Mouse (Mus musculus) Muller cell, postnatal 12 days (primary cell): Measurements from ENCODE around the gene Hivep3.

Experiments used
- DNase-seq: peaks from one replicate; pipeline ENCODE4 v3.0.0-alpha.2; 2015; ENCODE audit errors: inconsistent ontology term

Gene Hivep3

DNA sequence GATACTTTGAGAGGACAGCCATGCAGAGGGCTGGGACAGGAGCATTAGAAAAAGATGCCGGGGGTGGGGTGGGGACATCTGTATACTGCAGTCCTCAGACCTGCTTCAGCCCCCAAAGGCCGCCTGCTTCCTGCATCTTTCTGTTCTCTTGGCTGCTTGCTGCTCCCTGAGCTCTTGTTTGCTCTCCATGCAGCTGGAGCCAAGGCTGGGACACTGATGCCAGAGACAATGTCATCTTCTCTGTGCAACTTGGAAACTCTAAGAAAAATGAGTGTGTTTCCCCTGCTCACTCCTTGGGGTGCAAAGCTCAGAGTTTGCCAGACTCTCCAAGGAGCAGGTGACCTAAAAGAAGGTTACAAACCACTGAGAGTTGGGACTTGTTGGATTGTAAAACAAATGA, 275.6 kb downstream of the Hivep3 start:
- no peak for DNase-seq

GRCm38 (mm10) chr4:120011788-120012187, 278.2 kb downstream of the Hivep3 start:
- no peak for DNase-seq

- DNase-seq, result no peak
Measured at GRCm38 (mm10) chr4:120012891-120013290, 279.3 kb downstream of the Hivep3 start.

- no peak for DNase-seq
Measured at GRCm38 (mm10) chr4:120018426-120018825, 284.8 kb downstream of the Hivep3 start.

- no peak for DNase-seq
Measured at GRCm38 (mm10) chr4:120022392-120022791, 288.8 kb downstream of the Hivep3 start.

DNA sequence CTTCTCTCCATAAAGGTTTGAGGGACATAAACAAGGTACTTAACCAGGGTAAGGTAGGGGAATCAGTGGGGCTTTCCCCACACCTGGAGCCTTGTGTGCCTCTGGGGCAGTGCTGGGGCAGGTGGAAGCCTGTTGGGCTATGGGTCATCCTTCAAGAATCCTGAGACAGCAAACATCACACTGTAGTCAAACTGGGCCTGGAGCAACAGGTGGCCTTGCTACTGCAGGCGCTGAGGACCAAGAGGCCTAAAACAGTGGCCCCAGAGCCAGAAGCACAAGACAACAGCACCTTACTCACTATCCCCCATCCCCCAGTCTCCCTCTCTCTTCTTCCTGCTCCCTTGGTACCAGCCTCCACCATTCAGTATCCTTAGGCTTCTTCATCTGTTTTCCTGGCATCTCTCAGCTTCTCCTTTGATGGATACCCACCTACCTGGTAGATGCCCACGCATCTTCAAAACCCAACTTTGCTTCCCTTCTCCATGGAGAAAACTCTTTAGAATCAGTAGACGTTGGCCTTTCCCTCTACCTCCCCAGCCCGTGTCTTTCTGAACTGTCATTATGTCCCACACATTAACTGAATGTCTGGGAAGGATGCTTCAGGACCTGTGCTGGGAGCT, 289.7 kb downstream of the Hivep3 start:
- DNase-seq, result no peak

DNA sequence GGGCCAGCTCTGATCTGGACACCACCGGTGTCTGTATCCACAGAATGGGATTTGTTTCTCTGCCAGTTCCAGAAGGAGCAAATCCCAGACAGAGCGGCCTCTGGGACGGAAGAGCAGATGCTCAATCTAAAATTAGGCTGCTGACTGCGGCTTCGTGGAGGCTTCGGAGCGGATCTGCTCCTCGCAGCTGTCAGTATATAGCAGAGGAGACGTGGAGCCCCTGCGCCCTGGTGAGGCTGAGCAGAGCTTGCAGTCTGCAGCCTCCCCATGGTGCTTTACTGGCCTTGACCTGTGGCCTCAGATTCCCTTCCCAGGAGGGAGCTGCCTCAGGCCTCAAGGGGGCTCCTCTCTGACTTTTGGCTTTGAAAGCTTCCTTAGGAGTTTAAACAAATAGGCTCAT, 290.5 kb downstream of the Hivep3 start:
- no peak for DNase-seq

GRCm38 (mm10) chr4:120027671-120028070, 294.1 kb downstream of the Hivep3 start:
- peak; percentile 70 for DNase-seq

GRCm38 (mm10) chr4:120029937-120030336, 296.4 kb downstream of the Hivep3 start:
- DNase-seq, result no peak

DNA sequence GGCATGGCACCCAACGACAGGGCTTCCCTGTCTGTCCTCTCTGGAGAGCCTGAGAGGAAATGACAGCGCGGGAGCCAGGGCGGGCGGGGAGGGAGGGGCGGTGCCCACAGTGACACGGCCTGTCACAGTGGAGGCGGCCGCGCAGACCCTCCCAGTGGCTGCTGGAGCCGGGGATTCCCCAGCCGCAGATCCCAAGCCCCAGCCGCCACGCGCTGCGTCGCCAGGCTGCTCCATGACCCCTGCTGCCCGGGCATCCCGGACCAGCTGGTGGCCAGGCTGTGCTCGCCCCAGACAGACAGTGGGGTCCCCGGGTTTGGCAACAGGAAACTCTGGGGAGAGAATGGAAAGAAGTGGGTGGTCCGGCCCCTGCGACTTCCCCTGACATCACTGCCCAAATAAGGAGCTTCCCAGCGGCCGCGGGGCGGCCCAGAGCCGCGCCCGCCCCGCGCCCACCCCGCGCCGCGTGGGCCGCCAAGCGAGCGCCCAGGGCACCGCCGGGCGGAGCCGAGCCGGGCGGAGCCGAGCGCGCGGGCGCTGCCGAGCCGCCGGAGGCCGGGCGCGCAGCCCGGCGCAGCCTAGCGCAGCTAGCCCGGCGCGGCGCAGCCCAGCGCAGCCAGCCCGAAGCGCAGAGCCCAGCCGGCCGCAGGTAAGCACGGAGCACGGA, 298.9 kb downstream of the Hivep3 start:
- peak; percentile 93 for DNase-seq

GRCm38 (mm10) chr4:120032984-120033355, 299.4 kb downstream of the Hivep3 start:
- peak; percentile 65 for DNase-seq

DNA sequence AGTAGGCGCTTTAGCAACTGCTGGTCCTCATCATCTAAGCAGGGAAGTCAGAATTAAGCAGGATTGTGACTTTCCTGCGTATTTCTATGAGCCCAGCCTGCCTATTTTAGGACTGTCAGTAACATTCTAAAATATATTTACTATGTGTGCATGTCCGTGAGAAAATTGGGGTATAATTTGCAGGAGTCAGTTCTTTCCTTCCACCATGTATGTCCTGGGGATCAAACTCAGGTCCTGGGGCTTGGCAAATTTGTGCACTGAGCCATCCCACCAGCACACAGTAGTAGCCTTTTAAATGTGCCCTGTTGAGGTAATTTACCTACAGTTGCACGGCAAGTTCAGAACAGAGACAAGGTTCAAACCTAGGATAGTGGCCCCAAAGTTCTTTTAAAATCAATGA, 302.7 kb downstream of the Hivep3 start:
- DNase-seq, result no peak

- DNase-seq, result no peak
Measured at GRCm38 (mm10) chr4:120037007-120037406, 303.4 kb downstream of the Hivep3 start.

GRCm38 (mm10) chr4:120041520-120041919, 307.9 kb downstream of the Hivep3 start:
- DNase-seq, result no peak

DNA sequence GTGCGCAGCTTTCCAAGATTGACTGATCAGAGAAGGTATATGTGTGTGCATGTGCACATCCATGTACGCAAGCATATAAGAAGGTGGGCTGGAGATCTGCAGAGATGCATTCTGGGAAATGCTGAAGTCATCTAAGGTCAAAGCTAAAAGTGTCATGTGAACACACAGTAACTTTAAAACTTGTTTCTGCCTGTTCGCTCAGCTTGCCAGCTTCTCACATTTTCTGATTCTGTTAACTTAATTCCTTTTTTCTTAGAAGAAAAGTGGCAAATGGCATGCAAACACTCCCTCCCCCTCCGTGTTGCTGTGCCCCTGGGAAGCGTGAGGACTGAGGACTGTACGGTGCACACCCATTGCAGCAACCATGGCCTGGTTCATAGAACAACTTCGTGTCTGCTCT, 308.9 kb downstream of the Hivep3 start:
- DNase-seq, result no peak

DNA sequence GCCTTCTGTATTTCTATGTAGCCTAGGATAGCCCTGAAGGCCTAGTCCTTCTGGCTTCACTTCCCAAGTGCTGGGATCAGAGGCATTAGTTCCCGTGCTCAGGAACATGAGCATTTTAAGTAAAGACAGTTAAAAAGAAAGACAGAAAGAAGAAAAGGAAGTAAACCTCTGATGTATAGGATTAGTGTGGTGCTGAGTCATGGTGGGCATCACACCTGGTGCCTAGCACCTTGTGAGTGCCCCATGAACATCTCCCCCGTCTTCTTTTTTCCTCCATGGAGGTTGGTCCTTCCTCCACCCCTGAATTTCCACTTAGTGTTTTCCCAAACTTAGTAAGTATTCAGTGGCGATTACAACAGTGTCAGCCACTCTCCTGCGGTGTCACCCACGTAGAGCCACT, 311.0 kb downstream of the Hivep3 start:
- no peak for DNase-seq

- DNase-seq, result peak; percentile 89
Measured at GRCm38 (mm10) chr4:120045131-120045537, 311.6 kb downstream of the Hivep3 start.

- no peak for DNase-seq
Measured at GRCm38 (mm10) chr4:120045871-120046270, 312.3 kb downstream of the Hivep3 start.

- no peak for DNase-seq
Measured at GRCm38 (mm10) chr4:120047060-120047459, 313.5 kb downstream of the Hivep3 start.

DNA sequence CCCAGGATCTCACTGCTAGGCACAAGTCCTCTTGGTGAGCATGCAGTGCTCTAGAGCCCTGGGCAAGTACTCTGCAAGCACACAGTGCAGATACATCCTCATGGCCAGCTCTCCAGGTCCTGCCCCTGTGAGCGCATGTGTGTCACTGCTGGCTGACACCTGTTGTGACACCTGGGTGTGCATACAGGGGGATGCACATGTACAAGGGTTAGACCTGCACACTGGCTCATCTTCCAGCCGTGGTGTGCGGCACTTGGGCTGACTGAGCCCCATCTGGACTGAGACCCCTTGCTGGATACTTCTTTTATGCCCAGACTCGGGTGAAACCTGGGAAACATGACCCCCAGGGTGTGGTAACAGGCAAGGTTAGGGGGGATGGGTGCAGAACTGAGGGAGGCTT, 314.7 kb downstream of the Hivep3 start:
- no peak for DNase-seq

DNA sequence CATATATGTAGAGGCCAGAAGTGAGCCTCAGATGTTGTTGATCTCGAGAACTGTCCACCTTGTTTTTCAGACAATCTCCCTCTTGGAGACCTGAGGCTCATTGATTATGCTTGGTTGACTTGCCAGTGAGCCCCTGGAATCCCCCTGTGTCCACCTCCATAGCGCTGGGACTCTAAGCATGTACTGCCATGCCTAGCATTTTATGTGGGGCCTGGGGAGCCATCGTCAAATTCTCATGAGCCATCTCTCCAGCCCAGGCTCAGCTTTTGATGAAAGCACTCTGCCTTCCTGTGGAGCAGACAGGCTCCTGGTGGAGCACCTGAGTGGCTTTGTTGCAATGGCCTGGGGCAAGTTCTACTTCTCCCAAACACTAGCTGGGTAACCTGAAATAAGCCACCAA, 316.3 kb downstream of the Hivep3 start:
- DNase-seq, result no peak

GRCm38 (mm10) chr4:120052481-120052880, 318.9 kb downstream of the Hivep3 start:
- DNase-seq, result no peak
